Mouse (Mus musculus) cerebellum, adult 2 months (tissue): Measurements from ENCODE around the gene Pdzd2. TPM values are rescaled to one million over a fixed set of nuclear protein-coding genes. Genes with fewer than 3 reads are reported as not detected.

Source experiments
- DNase-seq, 2 experiments: peaks; one replicate each; pipeline ENCODE4 v3.0.0; 2021
- H3K27ac ChIP-seq: fragments of 200-500 bp; 2 replicates; pipeline ENCODE4 v1.5.1; 2012; ENCODE audit warnings: low read length, control low read depth, inconsistent platforms; ENCODE audit not compliant: insufficient read depth
- H3K27me3 ChIP-seq: fragments of 200-500 bp; 2 replicates; pipeline ENCODE4 v1.6.1; 2012; ENCODE audit warnings: inconsistent platforms, mild to moderate bottlenecking, low read length, moderate library complexity; ENCODE audit not compliant: control insufficient read depth, insufficient read depth
- H3K4me1 ChIP-seq: fragments of 200-500 bp; 2 replicates; pipeline ENCODE4 v1.6.1; 2011; ENCODE audit warnings: low read length; ENCODE audit not compliant: control insufficient read depth, insufficient read depth
- H3K4me3 ChIP-seq: fragments of 200-500 bp; replicated peaks from 2 replicates; pipeline ENCODE3; 2011; ENCODE audit warnings: mild to moderate bottlenecking, low read depth, low read length, control low read depth; ENCODE audit not compliant: insufficient read depth
- CTCF ChIP-seq: fragments of 200-500 bp; IDR thresholded peaks from 2 replicates; pipeline ENCODE4 v1.5.1; 2011; ENCODE audit warnings: low read depth, mild to moderate bottlenecking, control low read depth, low read length, moderate library complexity, borderline replicate concordance; ENCODE audit not compliant: insufficient read depth
- POLR2A ChIP-seq: fragments of 200-500 bp; IDR thresholded peaks from 2 replicates; pipeline ENCODE4 v1.6.1; 2011; ENCODE audit warnings: low read length, control low read depth, borderline replicate concordance; ENCODE audit not compliant: insufficient read depth
- WGBS: fragments of 180-500 bp; shearing (Covaris S2); methylation state at CpG from one replicate; pipeline ENCODE4 v1.1.7; 2018; 5-methylcytosine and 5-hydroxymethylcytosine counted together
- polyA plus RNA-seq: library from polyadenylated mRNA; depleted of rRNA; stranded (reverse); fragments of >200 nt; gene quantifications from 2 replicates; pipeline ENCODE4 v1.2.3, GENCODE M21; 2012

The Pdzd2 gene
- polyA plus RNA-seq, 1 experiment = 6.3 TPM

- WGBS = 93% methylated on average over 8 of the region's 8 CpGs
- H3K4me1 ChIP-seq = no peaks in the 10 kb centered on the region; the same call in 1 of the 2 replicates
- no peak for TF ChIP-seq POLR2A
- no peak for TF ChIP-seq CTCF
Measured at GRCm38 (mm10) chr15:12637511-12637910, 102.2 kb downstream of the Pdzd2 start.

DNA sequence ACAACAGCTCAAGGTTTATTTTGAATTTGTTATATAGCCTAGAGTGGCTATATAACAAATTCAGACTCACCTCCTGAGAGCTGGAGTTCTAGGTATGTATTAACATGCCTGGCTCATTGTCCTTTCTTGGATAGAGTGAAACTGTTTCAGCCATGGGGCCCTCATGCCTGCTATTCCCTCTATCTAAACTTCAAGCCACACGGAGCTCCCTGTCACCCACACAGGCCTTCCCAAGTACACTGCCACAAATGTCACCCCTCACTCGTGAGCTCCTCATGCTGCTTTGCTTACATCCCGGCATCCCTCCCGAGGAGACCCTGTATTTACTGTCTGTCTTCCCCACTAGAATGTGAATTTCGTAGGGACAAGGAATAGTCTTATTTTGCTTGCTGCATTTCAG lies 103.3 kb downstream of the Pdzd2 start:
- H3K4me1 ChIP-seq = no peaks in the 10 kb centered on the region; the same call in 1 of the 2 replicates
- 87% methylated on average over 5 of the region's 5 CpGs for WGBS
- no peak for TF ChIP-seq CTCF
- DNase-seq = no peak
- H3K27ac ChIP-seq = no peak overlapping the region
- no peaks in the 10 kb centered on the region for H3K27me3 ChIP-seq
- no peak overlapping the region for H3K4me3 ChIP-seq

More at GRCm38 (mm10) chr15:12637511-12637910, 102.2 kb downstream of the Pdzd2 start:
- no peak for DNase-seq
- Histone ChIP-seq H3K4me3 (no peak overlapping the region), H3K27me3 (no peaks in the 10 kb centered on the region), H3K27ac (no peak overlapping the region)

- H3K4me1 ChIP-seq = no peaks in the 10 kb centered on the region; the same call in 1 of the 2 replicates
- no peak overlapping the region for H3K4me3 ChIP-seq
- WGBS = 81% methylated on average over 8 of the region's 8 CpGs
- H3K27me3 ChIP-seq = no peaks in the 10 kb centered on the region; the same call in 1 of the 2 replicates
- DNase-seq = no peak
- no peak overlapping the region for H3K27ac ChIP-seq
- TF ChIP-seq POLR2A (no peak), CTCF (no peak)
Measured at GRCm38 (mm10) chr15:12634921-12635320, 104.8 kb downstream of the Pdzd2 start.

- 81% methylated on average over 7 of the region's 7 CpGs for WGBS
- no peak overlapping the region for H3K27ac ChIP-seq
- TF ChIP-seq POLR2A (no peak), CTCF (no peak)
- DNase-seq = no peak
- no peaks in the 10 kb centered on the region for H3K4me1 ChIP-seq
- H3K4me3 ChIP-seq = no peak overlapping the region
- H3K27me3 ChIP-seq = no peaks in the 10 kb centered on the region; the same call in 1 of the 2 replicates
Measured at GRCm38 (mm10) chr15:12629164-12629563, 110.6 kb downstream of the Pdzd2 start.

DNA sequence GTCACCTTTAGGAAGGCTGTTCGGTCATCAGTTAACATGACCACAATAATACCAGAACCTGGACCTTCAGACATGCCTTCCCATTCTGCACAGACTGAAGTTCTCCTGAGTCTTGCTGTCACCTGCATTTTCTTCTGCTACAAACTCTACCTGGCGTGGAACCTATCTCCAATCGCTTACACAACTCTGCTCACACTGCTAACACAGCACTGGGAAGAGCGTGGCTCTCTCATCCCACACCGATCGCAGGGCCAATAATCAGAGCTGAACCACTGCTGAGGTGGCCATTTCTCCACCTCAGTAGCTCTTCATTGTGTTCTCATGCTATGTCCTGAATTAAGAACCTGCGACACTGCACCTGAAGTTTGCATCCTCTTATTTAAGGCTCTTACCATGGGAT lies 111.3 kb downstream of the Pdzd2 start:
- no peaks in the 10 kb centered on the region; the same call in 1 of the 2 replicates for H3K27me3 ChIP-seq
- DNase-seq = no peak
- H3K4me3 ChIP-seq = no peak overlapping the region
- WGBS = 93% methylated on average over 7 of the region's 7 CpGs
- TF ChIP-seq CTCF (no peak), POLR2A (no peak)
- H3K27ac ChIP-seq = no peak overlapping the region
- no peaks in the 10 kb centered on the region for H3K4me1 ChIP-seq

DNA sequence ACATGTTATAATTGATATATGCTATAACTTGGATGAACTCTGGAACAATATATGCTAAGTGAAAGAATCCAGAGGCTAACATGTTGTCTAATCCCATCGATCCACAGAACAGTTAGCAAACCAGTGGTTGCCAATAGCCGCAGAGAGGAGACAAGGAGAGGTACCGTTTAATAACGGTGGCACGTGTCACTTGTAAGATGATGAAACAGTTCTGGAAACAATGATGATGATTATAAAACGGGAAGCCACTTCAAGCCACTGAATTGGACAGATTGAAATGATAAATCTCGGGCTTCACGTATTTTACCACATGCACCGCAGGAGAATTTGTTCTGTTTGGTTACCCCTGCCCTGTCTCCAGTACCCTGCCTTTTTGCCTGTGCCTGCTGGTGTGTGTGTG lies 112.8 kb downstream of the Pdzd2 start:
- no peaks in the 10 kb centered on the region; the same call in 1 of the 2 replicates for H3K27me3 ChIP-seq
- TF ChIP-seq CTCF = no peak
- TF ChIP-seq POLR2A = no peak
- no peaks in the 10 kb centered on the region for H3K4me1 ChIP-seq
- H3K27ac ChIP-seq = no peak overlapping the region
- no peak for DNase-seq
- 91% methylated on average over 9 of the region's 9 CpGs for WGBS
- H3K4me3 ChIP-seq = no peak overlapping the region

DNA sequence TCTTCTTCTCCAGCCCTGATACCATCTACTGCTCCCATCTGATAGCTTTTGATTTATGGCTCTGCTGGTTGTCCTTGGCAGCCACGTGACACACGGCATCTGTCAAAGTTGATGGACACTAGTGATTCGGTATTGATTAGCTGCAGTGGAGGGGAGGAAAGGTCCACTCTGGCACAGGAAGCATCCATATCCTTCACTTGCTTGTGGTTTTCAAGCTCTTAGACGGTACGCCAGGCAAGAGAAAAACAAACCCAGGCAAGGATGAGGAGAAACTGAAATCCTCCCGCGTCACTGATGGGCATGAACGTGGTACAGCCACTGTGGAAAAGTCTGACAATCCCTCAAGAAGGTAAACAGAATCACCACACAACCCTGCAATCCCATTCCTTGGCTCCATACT lies 113.6 kb downstream of the Pdzd2 start:
- Histone ChIP-seq H3K27ac (no peak overlapping the region), H3K4me3 (no peak overlapping the region), H3K4me1 (no peaks in the 10 kb centered on the region), H3K27me3 (no peaks in the 10 kb centered on the region; the same call in 1 of the 2 replicates)
- WGBS = 83% methylated on average over 8 of the region's 8 CpGs
- no peak for TF ChIP-seq CTCF
- TF ChIP-seq POLR2A = no peak
- no peak for DNase-seq

DNA sequence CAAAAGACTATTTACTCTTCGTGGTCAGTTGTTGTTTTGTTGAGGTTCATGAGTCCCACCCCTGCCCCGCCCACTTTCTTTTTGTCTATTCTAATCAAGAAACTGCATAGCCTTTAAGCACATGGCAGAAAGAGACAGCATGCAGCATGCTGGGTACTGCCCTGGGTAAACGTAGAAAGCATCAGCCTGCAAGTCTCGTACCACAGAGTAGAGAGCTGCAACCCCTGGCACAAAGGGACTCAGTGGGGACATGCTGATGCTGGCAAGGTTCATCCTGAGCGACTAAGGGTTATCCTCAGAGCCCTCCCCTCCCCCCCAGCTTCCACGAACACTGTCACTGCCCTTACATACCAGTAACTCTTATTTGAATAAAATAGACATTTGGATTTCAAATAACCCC lies 114.2 kb downstream of the Pdzd2 start:
- TF ChIP-seq CTCF (no peak), POLR2A (no peak)
- DNase-seq = no peak
- Histone ChIP-seq H3K27ac (no peak overlapping the region), H3K27me3 (no peaks in the 10 kb centered on the region), H3K4me3 (no peak overlapping the region), H3K4me1 (no peaks in the 10 kb centered on the region)
- 49% methylated on average over 6 of the region's 6 CpGs for WGBS

- Histone ChIP-seq H3K27me3 (no peaks in the 10 kb centered on the region), H3K4me1 (no peaks in the 10 kb centered on the region), H3K4me3 (no peak overlapping the region), H3K27ac (no peak overlapping the region)
- DNase-seq = no peak
- TF ChIP-seq CTCF (no peak), POLR2A (no peak)
- 98% methylated on average over 4 of the region's 4 CpGs for WGBS
Measured at GRCm38 (mm10) chr15:12623521-12623920, 116.2 kb downstream of the Pdzd2 start.
